Mouse (Mus musculus) Patski (cell line): Measurements from ENCODE around the gene Kdm1b. TPM values are rescaled to one million over a fixed set of nuclear protein-coding genes. Genes with fewer than 3 reads are reported as not detected.

ENCODE experiments used
- ATAC-seq: fragments of 100-300 bp; one replicate; pipeline ENCODE4 v1.8.0; 2021
- CTCF ChIA-PET: fragments of 350-600 bp; sonication (Branson Sonifier 250); formaldehyde crosslinking; loops from one replicate; lab custom pipeline; 2022; ENCODE audit warnings: inconsistent platforms; lab: Charles Lee
- POLR2A ChIA-PET: fragments of 350-600 bp; sonication (Branson Sonifier 250); formaldehyde crosslinking; loops from one replicate; lab custom pipeline; 2022; ENCODE audit warnings: antibody characterized with exemption, inconsistent platforms; lab: Charles Lee
- DNase-seq: peaks from one replicate; pipeline ENCODE4 v3.0.0-alpha.2; 2011; ENCODE audit warnings: low read depth, low spot score
- H3K27me3 ChIP-seq: fragments of 371-371 bp; one replicate; pipeline ENCODE4 v1.5.1; 2021
- CTCF ChIP-seq: fragments of 100-300 bp; IDR thresholded peaks from one replicate; pipeline ENCODE4 v1.5.1; 2021
- in situ Hi-C: fragments of 300-500 bp; cut with MboI; formaldehyde crosslinking; loops from 3 replicates; pipeline ENCODE4 v1.11.1; 2018; ENCODE audit warnings: low pct_unique_long_range_greater_than_20kb, mixed read lengths
- polyA plus RNA-seq: library from polyadenylated mRNA; unstranded; gene quantifications from one replicate; pipeline ENCODE4 v1.2.3, GENCODE M21; 2021

Gene Kdm1b
- polyA plus RNA-seq, 1 experiment from 2014 or later, result 12.6 TPM

DNA sequence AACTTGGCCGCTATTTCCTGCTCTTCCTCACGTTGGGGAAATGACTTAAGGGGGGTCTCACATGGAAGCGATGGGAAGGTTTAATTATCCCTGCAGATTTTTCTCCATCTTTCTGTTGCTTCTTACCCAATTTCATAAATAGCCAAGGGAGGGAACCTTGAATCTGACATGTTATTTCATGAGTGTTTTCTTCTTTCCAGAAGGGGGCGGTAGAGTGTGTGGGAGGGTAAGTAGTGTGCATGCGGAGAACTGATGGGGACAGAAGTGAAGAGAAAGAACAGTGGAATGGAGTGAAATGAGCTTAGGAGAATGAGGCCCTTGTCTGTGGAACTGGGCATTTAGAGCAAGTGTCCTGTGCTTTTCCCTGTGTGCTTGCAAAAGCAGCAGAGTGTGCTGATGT lies 35.5 kb downstream of the Kdm1b start:
- ChIA-PET POLR2A (no interaction called here), CTCF (interaction anchor here (1.4 to 2.0 kb wide), 4 partner anchors 9 to 207 kb away, joined by 3 to 7 read pairs (median 4); no protein-coding TSS in a partner anchor)
- no peaks in the 10 kb centered on the region for H3K27me3 ChIP-seq
- no peak for TF ChIP-seq CTCF
- no peak for DNase-seq
- no peak for ATAC-seq
- in situ Hi-C loops, result no loop called here

DNA sequence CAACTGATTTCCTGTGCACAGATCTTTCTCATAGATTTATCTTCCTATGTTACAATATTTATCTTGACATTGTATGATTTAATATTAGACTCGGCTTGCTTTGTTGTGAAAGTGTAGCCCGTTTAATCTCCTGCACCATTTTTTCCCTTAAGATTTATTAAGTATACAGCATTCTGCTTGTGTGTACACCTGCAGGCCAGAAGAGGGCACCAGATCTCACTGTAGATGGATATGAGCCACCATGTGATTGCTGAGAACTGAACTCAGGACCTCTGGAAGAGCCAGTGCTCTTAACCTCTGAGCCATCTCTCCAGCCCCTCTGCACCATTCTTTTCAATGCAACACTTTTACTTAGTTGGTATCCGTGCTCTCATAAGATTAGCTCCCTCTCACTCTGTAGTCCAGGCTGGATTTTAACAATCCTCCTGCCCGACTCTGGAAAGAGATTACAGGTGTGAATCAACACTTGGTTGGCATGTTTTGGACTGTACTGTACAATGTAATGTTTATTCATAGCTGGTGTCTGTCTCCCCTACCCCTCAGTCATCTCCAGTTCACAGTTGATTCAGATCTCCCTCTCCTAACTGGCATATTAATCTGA lies 37.7 kb downstream of the Kdm1b start:
- in situ Hi-C loops, result loop anchor here (5.0 kb wide), 1 partner anchor 206 kb away; no protein-coding TSS in a partner anchor
- no peak for ATAC-seq
- TF ChIP-seq CTCF, result peak; percentile 77
- no peak for DNase-seq
- H3K27me3 ChIP-seq, result no peaks in the 10 kb centered on the region
- CTCF ChIA-PET, result interaction anchor here (1.0 to 2.2 kb wide), 2 partner anchors 8 to 10 kb away, joined by 3 to 10 read pairs; no protein-coding TSS in a partner anchor
- POLR2A ChIA-PET, result interaction anchor here (1.0 kb wide), 1 partner anchor 10 kb away, joined by 3 read pairs; no protein-coding TSS in a partner anchor

DNA sequence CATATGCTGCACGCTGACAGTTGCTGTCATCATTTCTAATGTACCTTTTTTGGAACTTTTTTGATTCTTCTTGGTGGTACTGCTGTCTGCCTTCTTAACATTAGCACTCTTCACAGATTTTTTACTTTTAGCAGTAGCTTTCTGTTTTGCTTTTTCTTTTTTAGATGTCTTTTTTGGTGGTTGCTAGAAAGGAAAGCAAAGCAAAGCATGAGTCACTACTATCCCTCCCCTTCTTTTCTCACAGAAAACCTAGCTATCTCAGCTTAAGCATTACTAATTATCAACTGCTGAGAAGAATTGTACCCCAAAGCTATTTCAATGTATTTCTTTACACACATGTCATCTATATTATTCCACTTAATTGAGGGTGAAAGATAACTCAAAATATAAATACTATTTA lies 45.1 kb downstream of the Kdm1b start:
- no peaks in the 10 kb centered on the region for H3K27me3 ChIP-seq
- in situ Hi-C loops, result no loop called here
- TF ChIP-seq CTCF, result no peak
- ATAC-seq, result no peak
- CTCF ChIA-PET, result interaction anchor here (0.8 to 2.2 kb wide), 4 partner anchors 10 to 64 kb away, joined by 3 to 6 read pairs (median 4); no protein-coding TSS in a partner anchor
- POLR2A ChIA-PET, result no interaction called here
- no peak for DNase-seq

DNA sequence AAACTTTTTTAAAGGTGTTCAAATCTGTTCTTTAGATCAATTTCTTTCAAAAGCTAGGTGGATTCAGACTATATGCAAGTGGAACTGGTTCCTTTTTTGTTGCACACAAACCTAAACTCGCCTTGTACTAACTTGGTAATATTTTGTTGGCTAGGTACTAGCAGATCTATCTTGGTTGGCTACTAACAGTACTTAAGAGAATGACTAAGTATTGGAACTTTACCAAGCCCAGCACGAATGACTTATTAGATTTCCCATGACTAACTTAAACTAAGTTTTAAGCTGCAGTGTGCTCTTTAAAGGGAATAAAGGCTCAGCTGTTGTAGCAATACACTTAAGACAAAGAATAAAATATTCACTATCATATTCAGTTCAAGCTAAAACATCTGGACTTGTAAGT lies 46.0 kb downstream of the Kdm1b start:
- TF ChIP-seq CTCF, result no peak
- ChIA-PET POLR2A (no interaction called here), CTCF (interaction anchor here (0.8 to 1.9 kb wide), 3 partner anchors 8 to 63 kb away, joined by 3 to 6 read pairs (median 3); no protein-coding TSS in a partner anchor)
- no peaks in the 10 kb centered on the region for H3K27me3 ChIP-seq
- in situ Hi-C loops, result no loop called here
- DNase-seq (no peak), ATAC-seq (no peak)

DNA sequence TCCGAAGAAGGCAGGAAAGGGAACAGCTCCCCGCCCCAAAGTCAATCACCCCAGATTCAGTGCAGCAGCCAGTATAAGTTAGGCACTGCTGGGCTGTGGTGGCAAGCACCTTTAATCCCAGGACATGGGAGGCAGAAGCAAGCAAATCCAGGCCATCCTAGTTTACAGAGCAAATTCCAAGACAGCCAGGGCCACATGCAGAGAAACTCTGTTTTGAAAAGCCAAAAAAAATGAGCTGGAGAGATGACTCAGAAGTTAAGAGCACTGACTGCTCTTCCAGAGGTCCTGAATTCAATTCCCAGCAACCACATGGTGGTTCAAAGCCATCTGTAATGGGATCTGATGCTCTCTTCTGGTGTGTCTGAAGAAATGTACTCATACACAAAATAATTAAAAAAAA lies 50.5 kb downstream of the Kdm1b start:
- POLR2A ChIA-PET, result no interaction called here
- CTCF ChIA-PET, result interaction anchor here (1.2 to 1.6 kb wide), 2 partner anchors 9 to 10 kb away, joined by 3 to 4 read pairs; no protein-coding TSS in a partner anchor
- no peak for TF ChIP-seq CTCF
- ATAC-seq (peak; percentile 31), DNase-seq (peak; percentile 38)
- in situ Hi-C loops, result no loop called here
- H3K27me3 ChIP-seq, result no peaks in the 10 kb centered on the region

DNA sequence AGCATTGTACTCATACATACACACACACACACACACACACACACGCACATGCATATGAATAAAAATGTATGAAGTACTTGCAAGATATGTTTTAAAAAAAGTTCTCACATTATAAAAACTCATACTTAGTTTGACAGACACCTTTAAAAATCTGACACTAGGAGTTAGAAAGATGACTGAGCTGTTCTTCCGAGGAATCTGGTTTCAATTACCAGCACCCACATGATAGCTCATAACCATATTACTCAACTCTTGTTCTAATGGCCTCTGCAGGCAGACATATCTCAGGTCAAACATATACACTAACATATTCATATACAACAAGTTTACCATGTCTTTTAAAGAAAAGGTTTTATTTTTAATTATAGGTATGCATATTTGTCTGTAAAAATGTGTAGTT lies 53.3 kb downstream of the Kdm1b start:
- POLR2A ChIA-PET, result no interaction called here
- DNase-seq (no peak), ATAC-seq (no peak)

DNA sequence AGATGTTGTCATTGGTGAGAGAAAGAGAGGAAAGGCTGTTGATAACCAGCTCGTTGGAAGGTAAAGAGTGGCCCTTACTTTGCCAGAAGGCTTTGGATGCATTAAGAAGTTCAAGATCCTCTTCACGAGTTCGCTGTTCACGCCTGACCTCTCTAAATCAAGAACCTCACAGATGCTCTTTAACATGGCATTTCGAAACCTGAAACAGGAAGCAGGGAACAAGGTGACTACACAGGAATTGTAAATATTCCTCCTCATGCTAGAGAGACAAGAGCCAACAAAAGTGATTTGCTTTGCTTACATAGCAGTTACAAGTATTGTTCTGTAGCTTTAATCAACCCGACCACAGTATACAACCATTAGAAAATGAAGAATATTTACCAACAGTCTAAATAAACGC lies 56.0 kb downstream of the Kdm1b start:
- TF ChIP-seq CTCF, result no peak
- ChIA-PET POLR2A (no interaction called here), CTCF (no interaction called here)
- ATAC-seq, result no peak
- no peak for DNase-seq
- H3K27me3 ChIP-seq, result no peaks in the 10 kb centered on the region
- in situ Hi-C loops, result no loop called here

More for the DNA sequence above, 53.3 kb downstream of the Kdm1b start:
- in situ Hi-C loops, result no loop called here
- CTCF ChIA-PET, result no interaction called here
- H3K27me3 ChIP-seq, result no peaks in the 10 kb centered on the region
- no peak for TF ChIP-seq CTCF

DNA sequence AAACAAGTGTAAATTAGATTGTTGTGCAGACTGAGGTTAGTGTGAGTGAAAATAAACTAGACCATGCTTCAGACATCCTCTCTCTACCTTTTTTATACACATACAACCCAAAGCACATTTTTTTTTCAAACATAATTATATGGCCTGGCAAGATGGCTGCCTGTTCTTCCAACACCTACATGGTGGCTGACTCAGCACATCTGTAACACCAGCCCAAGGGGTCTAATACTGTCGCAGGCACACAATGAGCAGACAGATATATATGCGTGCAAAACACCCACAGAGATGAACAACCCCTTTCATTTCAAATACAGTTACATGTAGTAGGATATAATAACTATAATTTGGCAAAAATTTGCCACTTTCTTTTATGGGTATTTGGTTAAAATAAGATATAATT lies 57.3 kb downstream of the Kdm1b start:
- CTCF ChIA-PET, result no interaction called here
- in situ Hi-C loops, result no loop called here
- no peaks in the 10 kb centered on the region for H3K27me3 ChIP-seq
- TF ChIP-seq CTCF, result no peak
- ATAC-seq, result no peak
- POLR2A ChIA-PET, result no interaction called here
- DNase-seq, result no peak

DNA sequence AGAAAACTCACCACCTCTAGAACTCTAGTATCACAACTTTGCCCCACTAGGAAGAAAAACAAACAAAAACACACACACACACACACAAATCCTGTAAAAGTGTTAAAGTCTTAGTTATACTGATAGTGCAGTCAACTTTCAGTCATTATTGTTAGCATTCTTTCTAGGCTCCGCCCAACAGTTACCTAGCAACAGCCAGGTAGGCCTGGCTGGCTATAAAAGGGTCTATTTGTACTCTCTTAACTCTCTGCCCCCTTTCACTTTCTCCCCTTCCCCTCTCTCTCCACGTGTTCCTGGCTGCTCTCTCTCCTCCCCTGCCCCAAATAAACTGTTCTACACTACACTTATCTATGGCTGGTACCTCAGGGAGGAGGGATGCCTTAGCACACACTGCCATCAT lies 60.8 kb downstream of the Kdm1b start:
- TF ChIP-seq CTCF, result no peak
- ATAC-seq (no peak), DNase-seq (no peak)
- CTCF ChIA-PET, result interaction anchor here (1.2 kb wide), 1 partner anchor 15 kb away, joined by 3 read pairs; no protein-coding TSS in a partner anchor
- no peaks in the 10 kb centered on the region for H3K27me3 ChIP-seq
- in situ Hi-C loops, result no loop called here
- POLR2A ChIA-PET, result no interaction called here

DNA sequence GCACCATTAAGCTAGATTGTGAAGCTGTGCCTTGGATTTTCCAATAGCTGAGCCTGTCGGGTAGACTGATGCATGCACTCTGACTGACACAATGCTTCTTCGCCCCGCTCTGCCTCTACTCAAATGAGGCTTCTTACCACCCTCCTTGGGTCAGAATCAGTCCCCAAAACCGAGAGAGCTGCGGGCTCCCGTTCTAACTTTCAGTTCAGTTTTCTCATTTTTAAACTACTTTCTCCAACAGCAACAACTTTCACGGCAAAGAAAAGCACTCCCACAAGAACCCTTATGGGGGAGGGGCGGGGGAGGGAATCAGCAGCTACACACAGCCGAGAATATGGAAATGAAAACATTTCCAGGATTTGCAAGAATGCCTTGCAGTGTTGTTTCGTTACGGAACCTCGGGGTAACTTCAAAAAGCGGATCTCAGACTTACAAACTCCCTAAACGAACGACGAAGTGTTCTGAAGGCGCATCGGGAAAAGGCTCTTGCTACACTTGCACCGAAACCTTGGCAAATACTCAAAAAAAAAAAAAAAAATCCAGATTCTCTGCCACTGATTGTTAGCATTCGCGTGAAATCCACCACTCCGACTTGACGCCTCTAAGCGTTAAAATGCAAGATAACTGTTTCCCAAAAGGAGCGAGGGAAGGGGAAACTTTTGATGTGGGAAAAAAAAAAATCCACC lies 61.7 kb downstream of the Kdm1b start:
- no peak for TF ChIP-seq CTCF
- no peak for ATAC-seq
- no peak for DNase-seq
- ChIA-PET POLR2A (interaction anchor here (0.6 kb wide), 2 partner anchors 18 to 989 kb away, joined by 3 read pairs; no protein-coding TSS in a partner anchor), CTCF (no interaction called here)
- in situ Hi-C loops, result no loop called here
- H3K27me3 ChIP-seq, result no peaks in the 10 kb centered on the region
